Mouse (Mus musculus) megakaryocyte, adult 5-6 weeks (primary cell): ENCODE measurements at regions not wholly inside any gene's neighbourhood (a gene's known extent, or its start where the extent isn't known, plus 50 kb on each side); places are given as distances from the start of the nearest gene placed in this dataset.

Experiments used
- ATAC-seq: 2 replicates; pipeline ENCODE4 v1.8.0; 2016; ENCODE audit warnings: mild to moderate bottlenecking, inconsistent platforms; ENCODE audit not compliant: poor library complexity, severe bottlenecking

DNA sequence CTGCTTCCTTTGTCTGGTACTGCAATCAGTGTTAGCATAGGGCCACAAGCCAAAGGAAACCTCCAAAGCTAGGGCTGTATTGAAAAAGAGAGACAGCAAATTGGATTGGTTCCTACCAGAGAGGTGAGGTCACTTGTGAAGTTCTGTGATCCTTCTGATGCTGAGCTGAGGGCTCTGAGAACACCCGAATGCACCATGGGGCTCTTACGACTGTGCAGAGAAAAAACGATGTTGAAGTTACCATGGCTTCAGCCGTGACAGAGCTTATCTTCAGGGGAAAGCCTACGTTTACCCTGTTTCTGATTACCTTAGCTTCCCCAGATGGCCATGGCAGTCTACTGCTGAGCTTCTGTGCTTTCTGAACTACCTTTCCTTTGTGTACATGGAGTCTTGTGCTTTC lies 53.9 kb upstream of the Fmo9 start:
- ATAC-seq, result no peak

GRCm38 (mm10) chr1:166738029-166738428 lies 56.4 kb upstream of the Fmo9 start:
- ATAC-seq, result peak; percentile 80

GRCm38 (mm10) chr1:166750236-166750635 lies 68.6 kb upstream of the Fmo9 start:
- no peak for ATAC-seq

GRCm38 (mm10) chr1:166750777-166751176 lies 69.1 kb upstream of the Fmo9 start:
- ATAC-seq, result no peak

GRCm38 (mm10) chr1:166751436-166751835 lies 69.8 kb upstream of the Fmo9 start:
- no peak for ATAC-seq

GRCm38 (mm10) chr1:166752990-166753709 lies 71.5 kb upstream of the Fmo9 start:
- no peak for ATAC-seq

- ATAC-seq, result peak; percentile 54
These were observed 77.3 kb upstream of the Fmo9 start for GRCm38 (mm10) chr1:166758987-166759386.

DNA sequence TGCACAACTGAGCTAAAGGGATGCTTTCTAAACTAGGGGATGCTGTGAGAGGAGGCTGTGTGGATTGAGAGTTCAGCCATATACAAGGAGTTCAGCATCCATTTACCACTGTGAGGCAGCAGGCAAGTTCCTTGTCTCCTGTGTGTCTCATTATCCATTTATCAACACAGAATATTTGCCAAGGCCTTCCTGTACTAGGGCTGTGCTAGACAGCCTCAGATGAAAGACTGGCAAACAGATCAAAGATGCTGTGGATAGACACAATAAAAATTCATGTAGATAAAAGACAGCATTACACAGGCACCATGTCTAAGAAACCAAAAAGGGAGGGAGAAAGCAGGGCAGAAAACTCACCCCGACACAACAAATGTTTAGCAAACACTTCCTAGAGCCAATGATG lies 91.5 kb upstream of the Fmo9 start:
- no peak for ATAC-seq

- ATAC-seq, result 0 out of 2 replicates have a peak, but pooled peaks have one; percentile 35
These were observed 100.5 kb upstream of the Fmo9 start for GRCm38 (mm10) chr1:166782106-166782505.

GRCm38 (mm10) chr1:166787945-166788344 lies 106.3 kb upstream of the Fmo9 start:
- peak; percentile 88 for ATAC-seq

DNA sequence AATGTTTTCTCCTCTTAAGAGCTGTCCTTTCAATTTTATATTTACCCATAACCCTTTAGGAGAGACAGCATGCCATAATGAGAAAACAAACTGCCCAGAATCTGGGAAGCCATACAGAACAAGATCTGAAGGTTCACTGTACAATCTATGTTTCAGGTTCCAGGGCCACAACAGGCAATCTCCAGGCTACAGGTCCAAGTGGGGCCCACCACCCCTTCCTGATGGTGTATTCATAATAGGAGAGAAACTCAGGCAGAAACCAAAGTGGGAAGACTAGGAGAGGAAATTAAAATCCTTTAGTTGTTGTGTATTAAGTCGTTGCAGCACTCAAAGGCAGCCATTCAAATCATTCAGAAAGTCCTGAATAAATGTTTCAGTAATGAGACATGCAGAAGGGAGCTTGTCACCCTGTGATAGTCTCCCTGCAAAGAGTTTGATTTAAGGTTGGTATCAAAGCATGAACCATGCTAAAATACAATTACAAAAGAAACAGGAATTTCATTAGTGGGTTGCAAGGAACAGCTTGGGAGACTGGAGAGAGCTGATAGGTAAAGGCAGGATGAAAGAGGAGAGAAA lies 107.3 kb upstream of the Fmo9 start:
- no peak for ATAC-seq

- ATAC-seq, result peak; percentile 78
These were observed 111.5 kb upstream of the Fmo9 start for GRCm38 (mm10) chr1:166793052-166793716.

- ATAC-seq, result no peak
These were observed 112.1 kb upstream of the Fmo9 start for GRCm38 (mm10) chr1:166793717-166794081.

DNA sequence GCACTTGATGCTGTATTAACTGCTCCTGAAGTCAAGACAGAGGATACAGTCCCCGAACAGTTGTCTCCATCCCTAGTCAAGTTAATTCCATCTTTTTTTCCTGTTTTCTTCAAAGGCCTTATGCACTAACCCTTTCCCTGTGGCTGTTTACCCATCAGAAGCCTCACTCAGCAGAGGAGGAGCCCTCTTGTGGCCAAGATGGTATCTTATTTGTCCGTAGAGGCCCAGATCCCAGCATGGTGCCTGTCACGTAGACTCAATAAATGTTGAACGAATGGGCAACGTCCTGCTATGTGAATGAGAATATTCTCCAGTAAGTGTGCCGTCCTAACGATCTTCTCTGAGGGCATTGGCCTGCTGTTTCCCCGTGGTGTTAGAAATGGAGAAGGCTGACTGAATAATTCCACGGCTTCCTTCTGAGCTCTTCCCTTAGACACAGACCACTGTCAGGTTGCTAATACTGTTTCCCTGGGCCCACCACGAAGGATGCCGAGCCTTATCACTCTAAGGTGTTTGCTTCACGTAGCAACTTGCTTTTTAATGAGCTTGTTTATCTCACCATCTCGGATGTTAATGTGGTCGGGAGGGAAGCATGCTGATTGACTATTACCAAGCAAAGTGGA lies 113.1 kb upstream of the Fmo9 start:
- peak; percentile 51; the same call in 1 of the 2 replicates for ATAC-seq

DNA sequence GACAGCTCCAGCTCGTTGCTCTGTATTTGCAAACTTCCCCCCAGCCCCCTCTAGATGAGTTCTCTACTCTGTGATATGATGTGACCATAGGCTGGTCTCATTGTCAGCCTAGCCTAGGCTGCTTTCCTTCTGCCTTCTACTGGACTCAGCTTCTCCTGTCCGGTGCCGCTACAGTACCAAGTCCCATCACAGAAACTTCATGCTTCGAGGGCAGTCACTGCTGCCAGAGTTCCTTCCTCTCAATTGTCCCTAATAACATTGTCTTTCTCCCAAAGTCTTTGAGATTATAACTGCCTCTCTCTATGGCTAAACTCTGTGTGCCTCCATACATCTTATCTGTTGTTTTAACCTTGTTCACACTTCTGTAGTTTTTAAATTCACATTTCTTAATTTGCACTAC lies 114.0 kb upstream of the Fmo9 start:
- no peak for ATAC-seq

DNA sequence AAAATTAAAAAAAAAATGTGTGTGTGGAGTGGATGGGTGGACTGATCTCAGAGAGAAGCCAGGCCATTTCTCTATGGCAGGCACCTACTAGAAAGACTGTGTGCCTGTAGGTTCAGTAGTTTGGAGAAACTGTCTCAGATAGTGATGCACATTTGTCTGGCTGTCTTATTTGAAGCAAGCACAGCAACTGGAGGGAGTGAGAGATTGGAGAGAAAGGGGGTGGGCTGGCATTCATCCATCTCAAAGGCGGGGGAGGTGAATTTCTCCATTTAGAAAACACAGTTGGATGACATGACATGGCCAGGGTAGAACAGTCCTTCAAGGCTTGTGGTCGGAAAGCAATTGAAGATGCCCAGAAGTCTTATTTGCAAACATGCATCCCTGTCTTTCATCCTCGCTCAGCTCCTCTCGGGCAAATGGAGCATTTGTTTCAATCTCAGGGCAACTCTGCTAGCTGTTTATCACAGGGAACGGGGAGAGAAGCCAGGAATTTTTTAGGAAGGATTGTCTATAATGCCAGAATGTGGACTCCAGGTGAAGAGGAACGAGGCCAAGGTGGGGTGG lies 114.8 kb upstream of the Fmo9 start:
- ATAC-seq, result no peak

DNA sequence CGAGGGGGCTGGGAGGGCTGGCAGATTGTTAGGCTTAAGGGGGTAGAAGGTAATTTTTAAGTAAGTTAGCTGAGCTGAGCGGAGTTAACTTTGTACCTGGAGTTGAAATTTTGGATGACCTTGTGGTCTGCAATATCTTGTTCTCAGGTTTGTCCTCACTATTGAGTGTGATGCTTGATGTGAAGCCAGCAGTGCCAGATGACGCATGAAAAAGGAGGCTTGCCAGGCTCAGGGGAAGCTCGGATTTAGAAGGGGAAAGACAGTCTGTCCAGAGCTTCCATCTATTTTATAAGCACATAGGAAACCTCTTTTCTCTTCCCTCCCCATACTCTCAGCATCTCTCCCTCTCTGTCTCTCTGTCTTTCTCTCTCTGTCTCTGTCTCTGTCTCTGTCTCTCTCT lies 115.3 kb upstream of the Fmo9 start:
- no peak for ATAC-seq

DNA sequence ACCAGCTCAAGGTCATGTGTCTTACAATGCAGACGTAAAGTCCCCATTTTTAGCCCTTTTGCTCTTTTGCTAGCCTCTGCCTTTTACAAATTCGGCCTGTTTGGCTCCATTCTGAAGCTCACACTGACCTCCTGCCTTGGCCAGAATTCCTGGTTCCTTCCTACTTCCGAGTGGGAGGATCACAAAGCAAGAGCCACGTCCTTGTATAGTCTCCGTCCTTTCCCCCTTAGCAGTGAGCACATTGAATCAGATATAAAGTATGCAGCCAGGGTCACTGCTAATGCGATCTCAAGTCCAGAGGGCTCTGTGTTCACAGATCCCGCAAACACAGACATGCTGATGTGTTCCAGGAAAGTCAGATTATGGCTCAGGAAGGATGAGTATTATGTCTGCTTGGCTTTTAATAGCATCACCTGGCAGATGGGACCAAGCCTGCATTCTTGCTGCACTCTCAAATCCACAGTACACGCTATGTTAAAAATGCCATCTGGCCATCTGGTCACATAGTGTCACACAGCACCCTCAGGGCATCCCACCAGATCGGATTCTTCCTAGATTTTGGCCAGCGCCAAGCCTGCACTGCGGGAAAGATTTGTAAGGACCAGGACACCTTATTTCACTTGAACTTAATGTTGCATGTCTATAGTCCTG lies 119.4 kb upstream of the Fmo9 start:
- no peak for ATAC-seq

- ATAC-seq, result peak; percentile 57
These were observed 120.3 kb upstream of the Fmo9 start for GRCm38 (mm10) chr1:166801929-166802328.

DNA sequence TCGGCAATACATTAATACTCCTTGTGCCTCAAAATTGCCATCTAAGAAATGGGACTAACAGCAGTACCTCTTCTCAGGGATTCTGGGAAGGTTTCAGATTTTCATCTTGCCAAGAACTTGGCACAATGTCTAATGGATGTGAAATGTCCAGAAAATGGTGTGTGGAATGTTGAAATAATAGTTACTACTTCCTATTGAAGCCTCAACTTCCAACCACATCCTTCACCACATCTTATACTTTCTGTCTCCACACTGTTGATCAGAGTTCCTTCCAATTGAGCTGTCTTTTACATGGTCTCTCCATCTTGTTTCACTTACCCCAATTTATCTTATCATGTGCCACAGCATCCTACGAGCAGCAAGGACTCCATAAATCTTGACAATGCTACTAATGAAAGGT lies 122.3 kb upstream of the Fmo9 start:
- ATAC-seq, result peak; percentile 41

GRCm38 (mm10) chr1:166804333-166804732 lies 122.7 kb upstream of the Fmo9 start:
- ATAC-seq, result no peak
